Mouse (Mus musculus) hindbrain, embryonic 12.5 days (tissue): ENCODE data around the gene Tom1l2. TPM values are rescaled to one million over a fixed set of nuclear protein-coding genes. Genes with fewer than 3 reads are reported as not detected.

Source experiments
- ATAC-seq: fragments of 200-750 bp; cut with Nextera tagmentation; 2 replicates; pipeline ENCODE4 v1.8.0; 2017; ENCODE audit warnings: moderate TSS enrichment; ENCODE audit not compliant: low FRiP score
- H3K27ac ChIP-seq: fragments of 300-500 bp; sonication (generic); 2 replicates; pipeline ENCODE4 v1.5.1; 2016; ENCODE audit warnings: mild to moderate bottlenecking
- H3K27me3 ChIP-seq: fragments of 300-500 bp; sonication (generic); 2 replicates; pipeline ENCODE4 v1.6.1; 2016; ENCODE audit warnings: mild to moderate bottlenecking
- H3K36me3 ChIP-seq: fragments of 300-500 bp; sonication (generic); 2 replicates; pipeline ENCODE4 v1.6.1; 2016; ENCODE audit warnings: mild to moderate bottlenecking
- H3K4me1 ChIP-seq: fragments of 300-500 bp; sonication (generic); 2 replicates; pipeline ENCODE4 v1.6.1; 2016
- H3K4me2 ChIP-seq: fragments of 300-500 bp; sonication (generic); replicated peaks from 2 replicates; pipeline ENCODE4 v1.6.1; 2016; ENCODE audit warnings: mild to moderate bottlenecking
- H3K4me3 ChIP-seq: fragments of 300-500 bp; sonication (generic); 2 replicates; pipeline ENCODE4 v1.5.1; 2016; ENCODE audit warnings: mild to moderate bottlenecking
- H3K9ac ChIP-seq: fragments of 300-500 bp; sonication (generic); 2 replicates; pipeline ENCODE4 v1.6.1; 2016; ENCODE audit warnings: mild to moderate bottlenecking, moderate library complexity
- H3K9me3 ChIP-seq: fragments of 300-500 bp; sonication (generic); replicated peaks from 2 replicates; pipeline ENCODE4 v1.6.1; 2016; ENCODE audit warnings: mild to moderate bottlenecking
- WGBS: fragments of 180-500 bp; shearing (Covaris S2); methylation state at CpG from one replicate; pipeline ENCODE4 v1.1.7; 2016; 5-methylcytosine and 5-hydroxymethylcytosine counted together
- polyA plus RNA-seq: library from polyadenylated mRNA; unstranded; fragments of >200 nt; fragmentation: Nextera tagmentation; extraction: Ambion mirVana; gene quantifications from 2 replicates; pipeline ENCODE4 v1.2.1, GENCODE M21; 2016

Gene Tom1l2
- polyA plus RNA-seq, 1 experiment from 2014 or later, result 40.8 TPM

DNA sequence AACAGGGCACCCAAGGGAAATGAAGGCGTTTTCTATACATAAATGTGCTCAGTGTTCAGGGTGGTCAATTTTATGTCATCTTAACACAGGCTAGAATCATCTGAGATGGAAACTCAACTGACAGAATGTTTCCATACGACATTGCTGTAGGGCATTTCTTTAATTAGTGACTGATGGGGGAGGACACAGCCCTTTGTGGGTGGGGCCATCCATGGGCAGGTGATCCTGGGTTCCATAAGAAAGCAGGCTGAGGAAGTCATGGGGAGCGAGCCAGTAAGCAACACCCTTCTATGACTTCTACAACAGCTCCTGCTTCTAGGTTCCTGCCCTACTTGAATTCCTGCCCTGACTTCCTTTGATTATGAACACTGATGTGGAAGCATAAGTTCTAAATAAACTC, 54.9 kb downstream of the Tom1l2 start:
- ATAC-seq, result no peak
- no peak overlapping the region for H3K9ac ChIP-seq
- H3K4me2 ChIP-seq, result no peak overlapping the region
- no peak overlapping the region for H3K27ac ChIP-seq
- H3K36me3 ChIP-seq, result no peaks in the 10 kb centered on the region
- peaks cover 56% of the 10 kb centered on the region for H3K4me1 ChIP-seq
- WGBS, result 82% methylated on average over 3 of the region's 3 CpGs
- H3K9me3 ChIP-seq, result no peaks in the 10 kb centered on the region
- H3K27me3 ChIP-seq, result no peaks in the 10 kb centered on the region
- no peak overlapping the region for H3K4me3 ChIP-seq

DNA sequence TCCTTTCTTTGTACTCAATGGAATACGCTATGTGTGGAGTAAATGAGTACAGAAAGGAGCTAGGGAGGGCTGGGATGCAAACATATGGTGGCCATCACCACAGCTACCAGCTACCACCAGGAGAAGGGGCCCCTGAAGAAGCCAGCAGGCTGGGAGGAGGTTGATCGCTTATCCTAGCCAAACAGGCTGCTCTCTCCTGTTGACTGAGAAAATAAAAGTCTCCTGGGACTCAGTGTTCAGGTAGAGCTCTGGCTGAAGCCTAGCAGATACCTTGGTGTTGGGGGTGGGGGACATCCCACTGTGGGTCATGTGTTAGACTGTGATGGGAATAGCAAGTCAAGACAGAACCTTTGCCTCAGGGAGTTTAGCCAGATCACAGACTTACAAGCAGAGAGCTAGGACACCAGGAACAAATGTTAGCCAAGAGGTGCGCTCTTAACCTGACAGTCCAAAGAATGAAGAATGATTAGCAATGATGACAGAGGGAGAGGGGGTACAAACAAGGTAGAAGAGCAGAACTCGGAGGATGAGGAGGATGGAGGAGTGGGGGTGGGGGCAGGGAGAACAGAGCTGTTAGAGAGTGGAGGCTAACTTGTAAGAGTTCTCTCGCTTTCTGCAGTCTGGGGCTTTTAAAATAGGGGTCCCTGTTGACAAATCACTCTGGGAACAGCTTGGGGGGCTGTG, 57.9 kb downstream of the Tom1l2 start:
- H3K27ac ChIP-seq, result peak overlapping the region; percentile 81
- peak; percentile 41 for ATAC-seq
- WGBS, result 43% methylated on average over 5 of the region's 5 CpGs
- H3K36me3 ChIP-seq, result no peaks in the 10 kb centered on the region
- H3K9ac ChIP-seq, result no peak overlapping the region
- H3K4me1 ChIP-seq, result peaks cover 45% of the 10 kb centered on the region
- no peaks in the 10 kb centered on the region for H3K9me3 ChIP-seq
- no peak overlapping the region for H3K4me3 ChIP-seq
- no peaks in the 10 kb centered on the region for H3K27me3 ChIP-seq
- no peak overlapping the region for H3K4me2 ChIP-seq

DNA sequence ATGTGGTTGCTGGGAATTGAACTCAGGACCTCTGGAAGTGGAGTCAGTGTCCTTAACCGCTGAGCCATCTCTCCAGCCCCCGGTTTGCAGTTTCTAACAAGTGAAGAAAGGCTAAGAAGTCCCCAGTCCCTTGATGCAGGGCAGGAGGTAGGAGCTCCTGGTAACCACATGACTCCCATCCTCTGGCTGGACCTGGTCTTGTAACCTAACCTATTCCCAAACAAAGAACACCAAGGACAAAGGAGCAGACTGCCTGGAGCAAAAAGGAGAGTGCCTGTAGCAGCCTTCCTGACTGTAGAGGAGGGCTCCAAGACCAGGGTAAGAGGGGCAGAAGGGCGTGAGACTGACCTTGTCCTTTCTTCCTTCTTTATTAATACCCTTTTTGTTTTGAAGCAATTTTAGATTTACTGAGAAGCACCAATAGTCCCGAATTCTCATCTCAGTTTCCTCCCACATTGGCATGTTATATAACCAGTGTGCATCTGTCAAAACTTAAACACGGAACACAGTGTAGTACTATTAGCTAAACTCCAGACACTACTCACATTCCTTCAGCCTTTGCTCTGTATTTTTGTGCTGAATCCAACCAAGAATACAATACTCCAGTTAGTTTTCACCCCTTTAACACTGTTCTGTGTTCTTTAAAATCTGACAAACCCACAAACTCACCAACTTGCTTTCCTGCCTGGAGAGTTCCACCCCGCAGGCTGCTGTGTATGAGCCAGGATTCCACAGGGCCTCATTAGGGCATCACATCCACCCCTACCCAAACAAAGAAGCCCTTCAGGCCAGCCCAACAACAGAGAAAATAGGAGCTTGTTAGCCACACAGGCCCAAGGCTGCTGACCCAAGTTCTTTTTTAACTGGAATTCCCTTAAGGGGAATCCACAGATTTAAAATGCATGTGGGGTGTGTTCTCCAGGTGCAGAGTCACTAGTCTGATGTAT, 58.7 kb downstream of the Tom1l2 start:
- ATAC-seq, result peak; percentile 52
- no peaks in the 10 kb centered on the region for H3K27me3 ChIP-seq
- WGBS, result 55% methylated on average over 6 of the region's 6 CpGs
- H3K4me1 ChIP-seq, result peaks cover 47% of the 10 kb centered on the region
- H3K4me2 ChIP-seq, result no peak overlapping the region; the same call in 1 of the 2 replicates
- no peaks in the 10 kb centered on the region for H3K36me3 ChIP-seq
- peak overlapping the region; percentile 81 for H3K27ac ChIP-seq
- no peak overlapping the region for H3K9ac ChIP-seq
- no peak overlapping the region for H3K4me3 ChIP-seq
- H3K9me3 ChIP-seq, result no peaks in the 10 kb centered on the region

DNA sequence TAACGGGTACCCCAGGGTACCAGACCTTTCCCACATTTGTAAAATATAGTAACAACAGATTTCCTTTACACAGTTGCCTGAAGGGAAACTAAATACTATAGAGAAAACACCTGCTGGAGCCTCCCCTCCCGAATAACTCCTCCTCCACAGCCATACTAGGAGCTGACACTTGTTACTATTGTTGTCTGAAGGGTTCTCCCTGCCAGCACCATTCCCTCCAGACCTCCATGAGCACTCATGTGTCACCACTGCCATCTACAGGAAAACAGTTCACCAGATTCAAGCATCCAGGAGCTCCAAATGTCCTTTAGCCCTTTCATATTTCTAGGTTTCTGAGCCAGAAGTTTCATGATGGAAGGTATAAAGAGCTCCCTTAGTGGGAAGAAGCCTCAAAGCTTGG, 60.0 kb downstream of the Tom1l2 start:
- Histone ChIP-seq H3K27ac (peak overlapping the region; percentile 70), H3K27me3 (no peaks in the 10 kb centered on the region), H3K9me3 (no peaks in the 10 kb centered on the region), H3K4me3 (no peak overlapping the region), H3K4me2 (no peak overlapping the region), H3K9ac (no peak overlapping the region), H3K36me3 (no peaks in the 10 kb centered on the region), H3K4me1 (peaks cover 47% of the 10 kb centered on the region)
- peak; percentile 59; the same call in 1 of the 2 replicates for ATAC-seq
- WGBS, result 33% methylated on average over 2 of the region's 2 CpGs

DNA sequence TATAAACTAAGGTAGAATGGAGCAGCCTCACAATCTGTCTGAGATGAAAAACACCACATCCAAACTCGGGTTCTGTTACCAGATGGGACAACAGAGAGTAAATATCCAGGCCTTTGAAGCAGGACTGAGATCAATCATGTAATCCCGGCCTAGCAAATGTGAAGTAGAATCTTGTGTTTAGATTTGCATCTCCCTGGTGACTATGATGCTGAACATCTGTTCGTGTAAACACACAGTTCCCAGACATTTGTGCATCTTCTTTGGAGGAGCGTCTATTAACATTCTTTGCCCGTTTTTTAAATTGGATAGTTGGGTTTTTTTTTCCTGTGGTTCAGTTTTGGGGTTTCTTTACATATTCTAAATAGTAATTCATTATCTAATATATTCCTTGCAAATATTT, 63.7 kb downstream of the Tom1l2 start:
- no peak overlapping the region for H3K27ac ChIP-seq
- 47% methylated on average over 5 of the region's 5 CpGs for WGBS

DNA sequence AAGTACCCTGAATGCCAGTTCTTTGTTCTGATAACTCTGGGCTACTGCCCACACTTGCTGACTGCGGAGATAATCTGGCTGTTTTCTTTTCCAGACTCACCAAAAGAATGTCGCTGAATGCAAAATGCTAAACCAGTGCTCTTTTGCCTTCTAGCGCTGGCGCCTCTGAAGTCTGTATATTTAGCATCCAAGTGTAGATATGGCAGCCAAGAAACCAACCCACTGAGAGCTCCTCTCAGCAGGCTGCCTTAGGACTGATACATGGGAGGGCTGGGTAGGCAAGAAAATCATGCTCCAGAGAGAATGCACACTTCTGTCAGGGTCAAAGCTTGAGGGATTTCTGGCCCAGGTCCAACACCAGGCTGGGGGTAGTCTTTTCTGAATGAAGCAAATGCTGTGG, 66.4 kb downstream of the Tom1l2 start:
- no peak for ATAC-seq
- H3K4me1 ChIP-seq, result peaks cover 17% of the 10 kb centered on the region

More for the DNA sequence above, 63.7 kb downstream of the Tom1l2 start:
- Histone ChIP-seq H3K36me3 (no peaks in the 10 kb centered on the region), H3K9ac (no peak overlapping the region), H3K4me1 (peaks cover 35% of the 10 kb centered on the region), H3K4me2 (no peak overlapping the region), H3K9me3 (no peaks in the 10 kb centered on the region), H3K4me3 (no peak overlapping the region), H3K27me3 (no peaks in the 10 kb centered on the region)
- ATAC-seq, result no peak

DNA sequence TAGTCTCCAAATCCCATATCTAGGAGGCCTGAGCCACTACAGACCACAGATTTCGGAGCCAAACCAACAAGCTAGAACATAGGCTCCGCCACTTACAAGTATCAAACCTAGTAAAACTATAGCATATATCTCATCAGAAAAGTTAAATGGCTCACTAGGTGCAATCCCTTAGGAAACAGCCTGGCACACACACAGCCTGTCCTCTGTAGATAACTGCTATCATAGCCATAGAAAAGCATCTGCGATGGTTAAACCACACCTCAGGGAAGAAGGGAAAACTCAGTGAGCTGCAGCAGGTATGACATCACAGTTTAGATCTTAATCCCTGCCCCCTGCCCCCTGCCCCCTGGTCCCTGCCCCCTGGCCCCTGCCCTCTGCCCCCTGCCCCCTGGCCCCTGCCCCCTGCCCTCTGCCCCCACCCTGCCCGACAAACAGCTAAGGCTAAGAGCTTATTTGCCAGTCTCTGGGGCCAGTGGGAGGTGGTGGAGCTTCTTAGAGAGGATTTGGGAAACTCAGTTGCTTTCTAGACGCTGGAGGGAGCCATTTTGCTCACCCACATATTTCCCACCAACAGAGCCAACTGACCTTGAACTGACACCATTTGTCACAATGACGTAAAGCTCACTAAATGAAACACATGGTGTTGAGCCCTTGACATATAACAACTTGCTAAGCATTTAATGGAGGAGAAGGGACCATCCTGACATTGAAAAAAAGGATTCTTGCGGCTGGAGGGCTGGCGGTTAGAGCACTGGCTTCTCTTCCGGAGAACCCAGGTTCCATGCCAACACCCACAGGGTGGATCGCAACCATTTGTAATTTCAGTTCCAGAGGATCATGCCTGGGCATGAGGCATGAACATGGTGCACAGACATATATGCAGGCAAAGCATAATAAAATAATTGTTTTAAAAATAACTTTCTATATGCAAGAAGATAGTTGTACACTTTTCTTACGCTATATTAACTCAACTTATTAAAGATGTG, 72.0 kb downstream of the Tom1l2 start:
- 0 out of 2 replicates have a peak overlapping the region, but pooled peaks have one; percentile 12 for H3K27ac ChIP-seq
- H3K4me2 ChIP-seq, result no peak overlapping the region
- H3K27me3 ChIP-seq, result no peaks in the 10 kb centered on the region
- H3K36me3 ChIP-seq, result peaks cover 3% of the 10 kb centered on the region; the same call in 1 of the 2 replicates
- no peaks in the 10 kb centered on the region for H3K9me3 ChIP-seq
- H3K4me3 ChIP-seq, result no peak overlapping the region
- H3K9ac ChIP-seq, result no peak overlapping the region
- no peak for ATAC-seq
- H3K4me1 ChIP-seq, result peaks cover 10% of the 10 kb centered on the region; the same call in 1 of the 2 replicates
- 77% methylated on average over 11 of the region's 11 CpGs for WGBS

More for the DNA sequence above, 66.4 kb downstream of the Tom1l2 start:
- no peak overlapping the region for H3K9ac ChIP-seq
- H3K4me2 ChIP-seq, result no peak overlapping the region
- no peak overlapping the region for H3K27ac ChIP-seq
- 65% methylated on average over 4 of the region's 4 CpGs for WGBS
- H3K4me3 ChIP-seq, result no peak overlapping the region
- H3K27me3 ChIP-seq, result no peaks in the 10 kb centered on the region
- no peaks in the 10 kb centered on the region for H3K9me3 ChIP-seq
- H3K36me3 ChIP-seq, result no peaks in the 10 kb centered on the region

DNA sequence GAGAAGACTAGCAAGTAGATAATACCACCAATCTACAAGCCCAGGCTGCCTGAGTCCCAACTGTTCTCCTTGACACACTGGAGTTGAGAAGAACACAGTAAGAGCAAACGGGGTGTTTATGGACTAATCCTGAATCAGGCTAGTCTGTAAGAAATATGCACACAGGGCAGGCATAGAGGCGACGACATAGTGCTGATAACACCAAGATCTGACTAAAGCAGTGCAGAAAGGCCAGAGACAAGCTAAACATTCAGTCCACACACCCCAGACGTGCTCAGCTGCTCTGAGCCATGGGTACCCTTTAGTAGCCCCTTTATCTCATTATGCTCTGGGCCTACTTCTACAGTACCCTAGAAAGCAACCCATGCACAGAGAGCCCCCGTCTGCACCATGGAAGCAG, 73.2 kb downstream of the Tom1l2 start:
- H3K27me3 ChIP-seq, result no peaks in the 10 kb centered on the region
- H3K4me3 ChIP-seq, result no peak overlapping the region
- H3K9me3 ChIP-seq, result no peaks in the 10 kb centered on the region
- peaks cover 3% of the 10 kb centered on the region; the same call in 1 of the 2 replicates for H3K36me3 ChIP-seq
- no peak overlapping the region for H3K4me2 ChIP-seq
- no peak for ATAC-seq
- WGBS, result 87% methylated on average over 5 of the region's 5 CpGs
- no peak overlapping the region for H3K27ac ChIP-seq
- H3K9ac ChIP-seq, result no peak overlapping the region
- H3K4me1 ChIP-seq, result peaks cover 10% of the 10 kb centered on the region; the same call in 1 of the 2 replicates

DNA sequence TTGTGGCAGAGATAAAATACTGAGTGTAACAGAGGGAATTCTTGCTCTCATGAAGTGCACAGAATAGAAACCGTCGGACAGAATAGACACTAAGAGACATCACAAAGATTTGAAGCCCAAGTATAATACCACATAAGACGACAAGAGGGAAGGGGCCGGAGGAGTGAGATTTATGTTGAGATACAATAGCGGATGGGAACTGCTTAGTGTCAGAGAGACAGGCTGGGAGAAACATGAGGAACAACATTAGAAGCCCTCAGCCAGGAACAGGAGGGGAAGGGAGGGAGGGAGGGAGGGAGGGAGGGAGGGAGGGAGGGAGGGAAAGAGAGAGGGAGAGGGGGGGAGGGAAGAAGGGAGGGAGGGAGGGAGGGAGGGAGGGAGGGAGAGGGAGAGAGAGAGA, 74.9 kb downstream of the Tom1l2 start:
- Histone ChIP-seq H3K9ac (no peak overlapping the region), H3K9me3 (no peaks in the 10 kb centered on the region), H3K27ac (0 out of 2 replicates have a peak overlapping the region, but pooled peaks have one; percentile 12), H3K36me3 (peaks cover 4% of the 10 kb centered on the region; the same call in 1 of the 2 replicates), H3K4me2 (no peak overlapping the region), H3K4me3 (no peak overlapping the region), H3K4me1 (peaks cover 13% of the 10 kb centered on the region; the same call in 1 of the 2 replicates), H3K27me3 (no peaks in the 10 kb centered on the region)
- WGBS, result 77% methylated on average over 5 of the region's 5 CpGs
- ATAC-seq, result no peak

DNA sequence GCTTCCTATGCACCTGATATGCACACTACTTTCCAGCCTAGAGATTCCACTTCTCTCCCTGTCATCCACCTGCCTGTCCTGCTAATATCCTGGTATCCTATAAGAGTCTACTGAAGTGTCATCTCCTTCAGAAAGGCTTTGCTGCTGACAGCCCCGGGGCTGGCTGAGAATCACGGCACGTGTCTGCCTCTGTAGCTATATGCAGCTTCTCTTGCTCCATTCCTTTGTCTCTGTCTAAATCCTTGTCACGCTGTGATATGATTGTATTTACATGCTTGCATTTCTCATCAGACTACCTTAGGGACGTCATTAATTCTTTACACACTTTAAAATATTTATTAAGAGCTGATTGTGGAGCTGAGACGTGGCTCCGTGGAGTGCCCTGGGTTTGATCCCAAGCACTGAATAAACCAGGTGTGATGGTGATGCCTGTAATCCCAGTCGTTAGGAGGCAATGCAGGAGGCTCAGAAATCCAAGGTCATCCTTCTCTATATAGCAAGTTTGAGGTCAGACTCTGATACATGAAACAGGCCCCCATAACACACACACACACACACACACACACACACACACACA, 75.5 kb downstream of the Tom1l2 start:
- Histone ChIP-seq H3K4me1 (peaks cover 13% of the 10 kb centered on the region; the same call in 1 of the 2 replicates), H3K36me3 (peaks cover 5% of the 10 kb centered on the region; the same call in 1 of the 2 replicates), H3K9ac (no peak overlapping the region), H3K9me3 (no peaks in the 10 kb centered on the region), H3K4me2 (no peak overlapping the region), H3K27me3 (no peaks in the 10 kb centered on the region), H3K27ac (no peak overlapping the region), H3K4me3 (no peak overlapping the region)
- WGBS, result 81% methylated on average over 8 of the region's 8 CpGs
- ATAC-seq, result no peak

DNA sequence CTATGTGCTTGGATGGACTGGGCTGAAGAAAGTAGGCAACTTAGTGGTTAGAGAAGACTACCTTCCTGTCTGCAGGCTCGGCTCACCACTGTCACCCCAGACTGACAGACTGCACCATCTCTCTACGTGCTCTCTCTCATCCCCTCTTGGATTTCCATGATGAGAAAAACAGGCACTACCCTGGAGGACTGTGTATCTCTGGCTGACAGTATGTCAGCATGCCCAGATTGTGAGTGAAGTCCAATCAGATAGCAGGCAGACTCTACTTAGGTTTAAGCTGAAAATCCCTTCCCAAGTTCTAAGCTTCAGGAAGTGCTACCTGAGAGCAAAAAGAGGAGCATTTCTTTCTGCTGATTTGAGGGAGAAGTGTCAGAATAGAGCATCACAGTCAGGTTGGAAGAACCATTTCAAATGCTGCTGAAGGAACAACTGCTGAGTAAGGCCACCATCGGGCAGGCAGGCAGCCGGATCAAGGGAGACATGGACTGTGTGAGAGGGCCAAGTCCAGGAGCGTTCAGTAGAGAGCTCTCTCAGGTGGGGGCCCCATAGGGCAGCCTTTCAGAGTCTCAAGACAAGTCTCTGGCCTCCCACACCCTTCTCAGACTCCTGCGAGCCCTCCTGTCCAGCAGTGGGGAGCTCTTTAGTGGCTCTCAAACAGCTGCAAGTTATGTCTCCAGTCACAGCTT, 76.2 kb downstream of the Tom1l2 start:
- no peak overlapping the region for H3K4me3 ChIP-seq
- WGBS, result 83% methylated on average over 6 of the region's 6 CpGs
- H3K4me1 ChIP-seq, result peaks cover 13% of the 10 kb centered on the region; the same call in 1 of the 2 replicates
- no peak overlapping the region for H3K4me2 ChIP-seq
- H3K9ac ChIP-seq, result no peak overlapping the region
- no peak for ATAC-seq
- no peaks in the 10 kb centered on the region for H3K9me3 ChIP-seq
- no peaks in the 10 kb centered on the region for H3K27me3 ChIP-seq
- H3K36me3 ChIP-seq, result peaks cover 5% of the 10 kb centered on the region; the same call in 1 of the 2 replicates
- H3K27ac ChIP-seq, result no peak overlapping the region
